Mouse (Mus musculus) intestine, postnatal 0 days (tissue): ENCODE measurements around the gene Cd1d1. TPM values are rescaled to one million over a fixed set of nuclear protein-coding genes. Genes with fewer than 3 reads are reported as not detected.
A peak's percentile ranks its signal among the peaks of the same experiment; 100 is the strongest.

Source experiments
- ATAC-seq: fragments of 200-750 bp; cut with Nextera tagmentation; 2 replicates; pipeline ENCODE4 v1.8.0; 2017; ENCODE audit warnings: mild to moderate bottlenecking, moderate TSS enrichment, moderate library complexity
- H3K27ac ChIP-seq: fragments of 300-500 bp; sonication (generic); 2 replicates; pipeline ENCODE4 v1.5.1; 2014; ENCODE audit warnings: mild to moderate bottlenecking, low read depth, low read length, moderate library complexity
- H3K27me3 ChIP-seq: fragments of 300-500 bp; sonication (generic); replicated peaks from 2 replicates; pipeline ENCODE4 v1.6.1; 2014; ENCODE audit warnings: low read length, mixed read lengths; ENCODE audit not compliant: control insufficient read depth, insufficient read depth
- H3K36me3 ChIP-seq: fragments of 300-500 bp; sonication (generic); 2 replicates; pipeline ENCODE4 v1.6.1; 2014; ENCODE audit warnings: mild to moderate bottlenecking, moderate library complexity; ENCODE audit not compliant: control insufficient read depth, insufficient read depth
- H3K4me1 ChIP-seq: fragments of 300-500 bp; sonication (generic); replicated peaks from 2 replicates; pipeline ENCODE4 v1.6.1; 2014; ENCODE audit warnings: antibody characterized with exemption, low read length, mixed read lengths; ENCODE audit not compliant: control insufficient read depth, insufficient read depth
- H3K4me2 ChIP-seq: fragments of 300-500 bp; sonication (generic); replicated peaks from 2 replicates; pipeline ENCODE4 v1.6.1; 2014; ENCODE audit warnings: low read depth, mild to moderate bottlenecking, moderate library complexity
- H3K4me3 ChIP-seq: fragments of 300-500 bp; sonication (generic); 2 replicates; pipeline ENCODE4 v1.5.1; 2014; ENCODE audit warnings: low read depth, low read length
- H3K9ac ChIP-seq: fragments of 300-500 bp; sonication (generic); 2 replicates; pipeline ENCODE4 v1.6.1; 2014; ENCODE audit warnings: mild to moderate bottlenecking, low read depth, low read length
- H3K9me3 ChIP-seq: fragments of 300-500 bp; sonication (generic); 2 replicates; pipeline ENCODE4 v1.6.1; 2016; ENCODE audit warnings: mixed run types; ENCODE audit not compliant: control insufficient read depth
- CTCF ChIP-seq: sonication (generic); IDR thresholded peaks from 2 replicates; pipeline ENCODE4 v1.5.1; 2016; ENCODE audit warnings: low read depth, mild to moderate bottlenecking, control low read depth, antibody characterized with exemption, moderate library complexity
- WGBS: fragments of 180-500 bp; shearing (Covaris S2); extraction: QIAGEN DNeasy Blood & Tissue Kit; methylation state at CpG from one replicate; pipeline ENCODE4 v1.1.7; 2014; 5-methylcytosine and 5-hydroxymethylcytosine counted together
- polyA plus RNA-seq: library from polyadenylated mRNA; unstranded; fragments of >200 nt; fragmentation: Nextera tagmentation; extraction: Ambion mirVana; gene quantifications from 2 replicates; pipeline ENCODE4 v1.2.1, GENCODE M21; 2015

Gene Cd1d1
- polyA plus RNA-seq = 5.2 and 8.6 TPM in 2 replicates

GRCm38 (mm10) chr3:86999415-86999740 lies at the start of gene Cd1d1:
Gene Cd1d1, minus strand, starts transcription at chr3:86999441.
- H3K27ac ChIP-seq = peak within 1 kb of the TSS; percentile 47
- H3K36me3 ChIP-seq = no peaks in the 10 kb centered on the region
- H3K4me3 ChIP-seq = peak within 1 kb of the TSS; percentile 46
- H3K9ac ChIP-seq = peak within 1 kb of the TSS; percentile 63
- peak within 1 kb of the TSS; percentile 86 for H3K4me2 ChIP-seq
- H3K9me3 ChIP-seq = no peaks in the 10 kb centered on the region
- no peak for ATAC-seq
- no peaks in the 10 kb centered on the region for H3K27me3 ChIP-seq
- TF ChIP-seq CTCF = no peak
- WGBS = 22% methylated on average over 8 of the region's 8 CpGs
- no peaks in the 10 kb centered on the region for H3K4me1 ChIP-seq

- no peak for ATAC-seq
- Histone ChIP-seq H3K4me1 (no peaks in the 10 kb centered on the region), H3K27me3 (no peaks in the 10 kb centered on the region), H3K9me3 (no peaks in the 10 kb centered on the region), H3K36me3 (no peaks in the 10 kb centered on the region), H3K27ac (no peak overlapping the region), H3K9ac (no peak overlapping the region), H3K4me3 (no peak overlapping the region), H3K4me2 (no peak overlapping the region)
- TF ChIP-seq CTCF = no peak
- WGBS = 88% methylated on average over 5 of the region's 5 CpGs
Measured at GRCm38 (mm10) chr3:87047801-87048200, 48.6 kb upstream of the Cd1d1 start.

- 71% methylated on average over 2 of the region's 2 CpGs for WGBS
- no peaks in the 10 kb centered on the region for H3K27me3 ChIP-seq
- TF ChIP-seq CTCF = no peak
- H3K4me1 ChIP-seq = no peaks in the 10 kb centered on the region
- H3K36me3 ChIP-seq = no peaks in the 10 kb centered on the region
- no peak overlapping the region for H3K4me2 ChIP-seq
- H3K4me3 ChIP-seq = no peak overlapping the region
- no peak overlapping the region for H3K27ac ChIP-seq
- no peaks in the 10 kb centered on the region for H3K9me3 ChIP-seq
- ATAC-seq = no peak
- no peak overlapping the region for H3K9ac ChIP-seq
Measured at GRCm38 (mm10) chr3:87041733-87042132, 42.5 kb upstream of the Cd1d1 start.

DNA sequence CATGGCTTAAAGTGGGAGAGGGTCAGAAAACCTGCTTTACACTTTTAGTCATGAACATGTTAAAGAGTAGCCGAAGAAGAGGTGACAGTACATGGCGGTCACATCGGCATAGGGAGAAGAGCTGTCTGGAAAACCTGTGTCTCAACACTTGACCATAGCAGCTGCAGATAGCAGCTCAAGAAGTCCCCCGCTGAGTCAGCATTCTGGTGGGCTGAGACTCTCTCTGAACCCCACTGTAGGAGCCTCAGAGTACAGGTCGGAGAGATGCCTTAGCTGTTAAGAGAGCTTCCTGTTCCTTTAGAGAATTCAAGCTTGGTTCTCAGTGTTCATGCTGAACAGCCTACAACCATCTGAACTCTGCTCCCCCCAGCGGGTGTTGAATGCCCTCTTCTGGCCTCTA lies 39.3 kb upstream of the Cd1d1 start:
- H3K9ac ChIP-seq = no peak overlapping the region

GRCm38 (mm10) chr3:87034061-87034460 lies 34.8 kb upstream of the Cd1d1 start:
- Histone ChIP-seq H3K36me3 (no peaks in the 10 kb centered on the region), H3K9me3 (no peaks in the 10 kb centered on the region), H3K27me3 (no peaks in the 10 kb centered on the region), H3K4me1 (no peaks in the 10 kb centered on the region), H3K4me2 (no peak overlapping the region), H3K27ac (no peak overlapping the region), H3K9ac (no peak overlapping the region), H3K4me3 (no peak overlapping the region)
- WGBS = 92% methylated on average over 4 of the region's 4 CpGs
- no peak for TF ChIP-seq CTCF
- ATAC-seq = no peak

More for the DNA sequence above, 39.3 kb upstream of the Cd1d1 start:
- no peaks in the 10 kb centered on the region for H3K9me3 ChIP-seq
- H3K27me3 ChIP-seq = no peaks in the 10 kb centered on the region
- H3K4me1 ChIP-seq = no peaks in the 10 kb centered on the region
- 87% methylated on average over 6 of the region's 6 CpGs for WGBS
- H3K27ac ChIP-seq = no peak overlapping the region
- H3K4me2 ChIP-seq = no peak overlapping the region
- no peak for TF ChIP-seq CTCF
- ATAC-seq = no peak
- no peaks in the 10 kb centered on the region for H3K36me3 ChIP-seq
- no peak overlapping the region for H3K4me3 ChIP-seq

- Histone ChIP-seq H3K4me1 (no peaks in the 10 kb centered on the region), H3K4me2 (no peak overlapping the region), H3K27ac (no peak overlapping the region), H3K9me3 (no peaks in the 10 kb centered on the region), H3K36me3 (no peaks in the 10 kb centered on the region), H3K27me3 (no peaks in the 10 kb centered on the region), H3K9ac (no peak overlapping the region), H3K4me3 (no peak overlapping the region)
- TF ChIP-seq CTCF = peak; percentile 91
- ATAC-seq = no peak
- 18% methylated on average over 8 of the region's 8 CpGs for WGBS
Measured at GRCm38 (mm10) chr3:87033357-87033756, 34.1 kb upstream of the Cd1d1 start.

DNA sequence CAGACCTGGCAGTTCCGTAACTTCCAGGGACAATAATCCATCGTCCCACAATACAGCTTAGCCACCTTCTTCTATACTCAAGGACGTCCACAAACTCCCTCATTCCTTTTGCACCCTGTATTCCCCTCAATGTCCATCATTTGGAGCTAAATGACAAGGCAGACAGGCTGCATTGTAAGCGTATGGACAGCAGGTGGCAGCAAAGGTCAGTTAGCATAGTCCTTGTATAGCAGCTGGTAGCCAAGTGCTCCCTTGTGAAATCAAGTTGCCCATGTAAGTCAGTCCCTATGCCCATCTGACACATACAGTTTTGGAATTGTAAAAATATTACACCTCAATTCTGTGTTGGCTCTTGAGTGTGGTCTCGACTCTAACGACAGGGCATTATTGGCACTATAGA lies 31.6 kb upstream of the Cd1d1 start:
- TF ChIP-seq CTCF = peak; percentile 92
- no peak overlapping the region for H3K4me3 ChIP-seq
- WGBS = 23% methylated on average over 6 of the region's 6 CpGs
- no peak overlapping the region for H3K4me2 ChIP-seq
- no peaks in the 10 kb centered on the region for H3K4me1 ChIP-seq
- H3K27ac ChIP-seq = no peak overlapping the region
- no peak overlapping the region for H3K9ac ChIP-seq
- ATAC-seq = no peak
- no peaks in the 10 kb centered on the region for H3K36me3 ChIP-seq
- no peaks in the 10 kb centered on the region for H3K27me3 ChIP-seq
- H3K9me3 ChIP-seq = no peaks in the 10 kb centered on the region
